Mouse (Mus musculus): ENCODE data around the gene Cdk12.

Cdk12 gene

DNA sequence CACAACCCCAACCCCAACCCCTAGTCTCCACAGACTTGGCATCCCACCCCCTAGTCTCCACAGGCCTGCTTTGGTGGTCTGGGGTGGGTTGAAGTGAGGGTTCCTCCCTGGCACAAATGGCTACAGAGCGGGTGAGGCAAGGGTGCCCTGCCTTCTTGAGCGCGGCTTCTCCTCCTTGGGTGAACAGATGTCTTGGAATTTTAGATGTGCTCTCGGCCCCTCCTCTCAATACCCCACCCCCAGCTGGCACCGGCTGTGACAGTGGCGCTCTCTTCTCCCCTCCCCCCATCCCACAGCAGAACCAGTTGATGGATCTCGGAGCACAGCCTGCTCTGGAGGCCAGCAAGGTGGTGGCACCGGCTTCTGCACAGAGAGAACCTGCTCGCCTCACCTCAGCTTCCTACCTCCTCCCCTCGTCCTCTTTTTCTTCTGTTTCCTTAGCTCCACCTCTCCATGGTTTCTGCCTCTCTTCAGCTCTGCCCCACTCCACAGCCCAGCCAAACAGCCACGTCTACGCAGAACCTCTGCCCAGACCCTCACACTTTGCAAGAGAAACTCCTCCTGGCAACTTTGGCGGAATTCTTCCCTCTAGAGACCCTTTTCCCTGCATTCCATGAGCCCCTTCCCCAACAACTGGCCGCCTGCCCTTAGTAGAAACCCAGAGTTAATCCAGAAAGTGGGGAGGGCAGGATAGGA is 115.7 kb downstream of the Cdk12 start:
- no peak for DNase-seq

GRCm38 (mm10) chr11:98319120-98319519 is 116.3 kb downstream of the Cdk12 start:
- DNase-seq: no peak

DNA sequence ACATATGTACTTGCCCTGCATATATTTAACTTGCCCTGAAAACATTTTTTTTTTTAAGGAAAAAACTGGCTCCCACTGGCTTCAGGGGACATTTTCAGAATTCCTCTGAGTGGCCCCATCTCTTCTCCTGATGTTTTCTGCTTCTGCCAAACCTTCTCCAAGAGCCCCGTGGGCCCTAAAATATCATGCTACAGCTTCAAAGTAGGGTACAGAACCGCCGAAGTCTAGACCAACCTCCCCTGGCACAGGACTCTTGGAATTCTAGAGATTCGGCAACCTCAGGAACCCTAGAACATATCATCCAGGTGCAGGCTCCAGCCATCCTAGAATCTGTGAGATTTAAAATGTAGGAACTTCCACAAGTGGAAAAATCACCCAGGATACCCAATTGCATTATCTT is 116.7 kb downstream of the Cdk12 start:
- no peak for DNase-seq

DNA sequence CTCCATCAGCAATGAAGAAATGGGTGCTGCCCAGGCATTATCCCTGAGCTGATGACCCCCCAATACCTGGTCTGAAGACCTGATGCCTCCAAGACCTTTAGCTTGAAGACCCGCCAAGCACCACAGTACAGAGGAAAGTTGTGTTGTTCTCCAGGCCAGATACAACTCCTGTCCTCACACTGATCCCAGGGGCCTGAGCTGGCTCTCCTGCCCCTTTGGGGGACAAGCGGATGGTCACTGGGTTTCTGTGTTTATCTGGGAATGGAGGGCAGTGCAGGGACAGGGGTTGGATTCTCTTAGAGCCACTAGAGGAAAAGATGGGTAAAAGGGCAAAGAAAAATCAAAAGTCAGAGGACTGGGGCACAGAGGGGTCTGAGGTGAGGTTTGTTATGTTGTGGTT is 117.1 kb downstream of the Cdk12 start:
- no peak for DNase-seq

DNA sequence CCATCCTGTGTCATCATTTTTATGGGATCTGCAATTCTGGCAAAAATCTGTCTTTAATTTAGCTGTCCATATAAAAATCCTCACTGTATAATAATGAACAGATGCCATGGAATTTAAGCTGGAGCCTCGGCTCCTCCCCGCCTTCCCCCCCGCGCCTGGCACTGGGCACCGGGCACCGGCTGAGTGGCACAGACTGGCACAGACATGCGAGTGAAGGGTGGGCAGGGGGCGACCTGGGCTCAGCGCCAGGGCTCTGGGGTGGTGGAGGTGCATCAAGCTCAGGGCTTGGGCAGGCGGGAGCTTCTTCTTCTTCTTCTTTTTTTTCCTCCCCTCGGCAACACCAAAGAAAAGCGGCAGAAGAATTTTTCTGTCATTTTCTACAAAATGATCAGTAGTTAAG is 117.5 kb downstream of the Cdk12 start:
- no peak for DNase-seq

DNA sequence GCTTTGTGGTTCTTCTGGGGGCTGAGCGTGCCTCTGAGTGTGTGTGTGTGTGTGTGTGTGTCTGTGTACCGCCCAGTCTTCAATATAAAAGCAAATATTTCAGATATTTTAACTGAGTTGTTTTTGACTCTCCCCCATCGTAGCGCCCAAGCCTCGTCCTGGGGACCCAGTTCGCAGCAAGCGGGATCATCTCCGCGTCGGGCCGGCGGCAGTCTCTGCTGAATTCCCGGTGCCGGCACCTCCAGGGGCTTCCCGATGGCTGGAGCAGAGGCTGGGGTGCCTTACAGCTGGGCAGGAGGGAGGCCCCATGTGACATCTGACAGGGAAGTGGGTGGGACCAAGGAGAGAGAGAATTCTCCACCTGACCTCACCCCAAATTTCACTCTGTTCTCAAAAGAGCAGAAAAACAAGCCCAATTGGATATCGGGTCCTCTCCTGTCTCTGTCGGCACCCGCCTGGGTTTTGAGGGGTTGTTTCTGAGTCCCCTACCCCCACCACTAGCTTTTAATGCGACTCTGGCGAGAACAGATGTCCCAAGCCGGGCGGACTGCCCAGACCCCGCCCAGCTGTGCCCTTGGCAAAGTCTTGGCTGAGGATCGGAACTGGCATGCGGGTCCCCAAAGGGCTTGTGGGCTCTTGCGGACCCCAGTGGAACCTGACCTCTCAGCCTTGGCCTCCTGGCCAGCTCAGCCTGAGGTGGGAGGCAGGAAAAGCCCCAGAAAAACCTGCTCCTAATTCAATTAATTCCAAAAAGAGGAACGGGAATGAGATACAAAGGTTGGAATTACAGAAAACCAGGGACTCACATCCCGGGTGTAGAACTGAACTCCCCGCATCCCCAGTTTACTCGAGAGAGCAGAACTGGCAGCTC is 118.2 kb downstream of the Cdk12 start:
- no peak for DNase-seq

DNA sequence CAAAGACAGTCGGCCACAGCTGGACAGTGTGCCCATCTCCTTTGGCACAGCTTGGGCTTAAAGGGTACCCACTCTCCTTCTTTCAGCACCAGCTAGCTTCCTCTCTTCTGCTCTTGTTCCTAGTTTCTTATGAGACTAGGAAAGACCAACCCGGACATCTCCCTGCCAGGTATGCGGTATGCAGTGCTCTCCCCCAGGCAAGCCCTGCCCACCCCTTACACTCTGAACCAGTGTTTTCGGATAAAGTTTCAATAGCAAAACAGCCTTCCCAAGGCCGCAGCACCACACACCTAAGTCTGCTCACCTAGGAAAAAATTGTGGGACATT is 118.8 kb downstream of the Cdk12 start:
- no peak for DNase-seq

- no peak for DNase-seq
These were observed 119.3 kb downstream of the Cdk12 start for GRCm38 (mm10) chr11:98322159-98322558.

DNA sequence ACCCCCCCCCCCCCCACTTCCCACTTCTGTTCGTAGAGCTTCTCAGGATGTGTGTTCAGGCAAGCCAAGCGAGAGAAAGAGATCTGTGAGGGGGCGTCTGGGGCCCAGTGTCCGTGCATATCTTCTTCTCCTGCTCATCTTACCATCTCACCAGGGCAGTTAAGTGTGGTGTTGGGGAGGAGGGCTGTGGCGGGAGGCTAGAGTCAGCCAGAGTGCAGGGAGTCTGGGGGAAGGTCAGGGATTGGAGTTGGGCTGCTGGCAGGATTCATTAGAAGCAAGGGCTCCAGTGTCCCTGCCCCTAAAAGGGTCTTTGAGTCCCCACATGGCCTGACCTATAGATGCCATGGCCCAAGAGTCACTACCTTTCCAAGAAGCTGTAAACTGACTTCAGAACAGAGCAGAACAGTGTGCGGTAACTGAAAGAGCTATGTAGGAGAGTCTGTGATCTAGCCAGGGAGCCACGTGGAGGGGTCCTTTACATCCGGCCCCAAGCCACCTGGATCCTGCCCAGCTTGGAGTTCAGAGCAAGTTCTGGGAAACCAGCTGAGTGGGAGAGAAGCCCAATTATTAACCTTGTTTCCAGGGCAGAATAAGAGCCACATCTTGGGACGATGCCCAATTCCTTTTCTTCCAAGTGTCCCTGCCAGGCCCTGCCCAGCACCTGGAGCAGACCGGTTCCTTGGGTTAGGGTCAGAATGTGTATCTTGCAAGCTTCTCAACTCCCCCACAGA is 120.4 kb downstream of the Cdk12 start:
- no peak for DNase-seq

- DNase-seq: no peak
These were observed 121.1 kb downstream of the Cdk12 start for GRCm38 (mm10) chr11:98323933-98324332.

GRCm38 (mm10) chr11:98325191-98325820 is 122.4 kb downstream of the Cdk12 start:
- no peak for DNase-seq

GRCm38 (mm10) chr11:98325821-98326218 is 123.0 kb downstream of the Cdk12 start:
- DNase-seq: no peak

GRCm38 (mm10) chr11:98326741-98327135 is 123.9 kb downstream of the Cdk12 start:
- DNase-seq: no peak

GRCm38 (mm10) chr11:98327136-98328030 is 124.5 kb downstream of the Cdk12 start:
- DNase-seq: no peak

GRCm38 (mm10) chr11:98328031-98328370 is 125.1 kb downstream of the Cdk12 start:
- DNase-seq: no peak
